Mouse (Mus musculus): ENCODE data around the gene Cnnm3.

GRCm38 (mm10) chr1:36485080-36485479, 26.6 kb upstream of the Cnnm3 start:
- TF ChIP-seq POLR2A (IDR thresholded peaks at IDR 0.05; ENCODE audit: low read depth, low read length) (no peak), CTCF (IDR thresholded peaks at IDR 0.05; ENCODE audit: borderline replicate concordance, insufficient read depth, low read length) (no peak)
